Mouse (Mus musculus) liver, adult 2 months (tissue): ENCODE measurements at regions not wholly inside any gene's neighbourhood (a gene's known extent, or its start where the extent isn't known, plus 50 kb on each side); places are given as distances from the start of the nearest gene placed in this dataset.

Source experiments
- CTCF ChIP-seq: fragments of 200-500 bp; IDR thresholded peaks from 2 replicates; pipeline ENCODE4 v1.5.1; 2011; ENCODE audit warnings: low read depth, low read length, control low read depth
- POLR2A ChIP-seq: fragments of 200-500 bp; IDR thresholded peaks from 2 replicates; pipeline ENCODE4 v1.6.1; 2011; ENCODE audit warnings: low read length, control low read depth; ENCODE audit not compliant: insufficient read depth; ENCODE audit errors: extremely low read depth

GRCm38 (mm10) chr19:32903454-32904108 lies 146.3 kb downstream of the Pten start:
- TF ChIP-seq CTCF (no peak), POLR2A (no peak)
